ENCODE assay signal across 27 mouse cellular contexts in the genomic region with DNA sequence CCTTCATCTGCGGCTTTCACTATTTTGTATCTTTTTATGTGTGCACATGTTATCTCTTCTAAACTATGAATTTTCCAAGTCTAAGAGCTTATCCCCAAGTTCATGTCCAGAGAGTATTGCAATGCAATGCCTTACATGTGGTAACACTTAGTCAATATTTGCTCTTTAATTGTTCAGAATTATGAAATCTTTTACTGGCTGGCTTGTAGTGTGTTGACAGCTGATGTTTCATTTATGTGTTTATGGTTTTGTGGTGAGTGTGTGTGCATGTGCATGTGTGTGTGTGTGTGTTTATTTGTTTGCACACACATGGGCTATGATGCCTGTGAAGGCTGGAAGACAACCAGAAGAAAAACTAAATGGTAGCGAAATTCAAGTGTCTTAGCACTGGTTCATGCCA. TPM values are rescaled to one million over a fixed set of nuclear protein-coding genes. Genes with fewer than 3 reads are reported as not detected.
"Had no signal": no experiment of that assay in that cellular context is flagged by ENCODE, and none has a peak within 500 bp of the region (broad histone marks: within the 10 kb centered on the region; RNA-seq: fewer than 3 reads in every experiment).

No protein-coding gene starts in this region.

- ATAC-seq: midbrain, embryonic 13.5 days; midbrain, embryonic 15.5 days had no signal

- H3K4me3 ChIP-seq: lung, embryonic 15.5 days; megakaryocyte, embryonic 14.5 days; midbrain, embryonic 13.5 days; midbrain, embryonic 15.5 days; neural tube, embryonic 12.5 days; stomach, embryonic 15.5 days had no signal

- H3K27ac ChIP-seq: liver, embryonic 14.5 days; lung, embryonic 15.5 days; midbrain, embryonic 13.5 days; midbrain, embryonic 15.5 days; neural tube, embryonic 12.5 days; stomach, embryonic 15.5 days; stomach, postnatal 0 days had no signal

- H3K9ac ChIP-seq: liver, embryonic 14.5 days; lung, embryonic 15.5 days; midbrain, embryonic 13.5 days; midbrain, embryonic 15.5 days; neural tube, embryonic 12.5 days; stomach, embryonic 15.5 days had no signal

- DNase-seq: lung, adult 18-20 months; lung, postnatal 10 days; lung, postnatal 4 days; retina, postnatal 1 day; right cerebral cortex, adult 18-20 months; right cerebral cortex, postnatal 25 days; right cerebral cortex, postnatal 4 days; thymus, adult 2 months; thymus, postnatal 25 days; thymus, postnatal 4 days had no signal

- H3K9me3 ChIP-seq: lung, embryonic 15.5 days; megakaryocyte, embryonic 14.5 days; midbrain, embryonic 13.5 days; midbrain, embryonic 15.5 days; neural tube, embryonic 12.5 days; stomach, embryonic 15.5 days had no signal

- H3K27me3 ChIP-seq: lung, embryonic 15.5 days; megakaryocyte, embryonic 14.5 days; midbrain, embryonic 13.5 days; midbrain, embryonic 15.5 days; neural tube, embryonic 12.5 days; stomach, embryonic 15.5 days had no signal

- H3K36me3 ChIP-seq: lung, embryonic 15.5 days; midbrain, embryonic 13.5 days; midbrain, embryonic 15.5 days; neural tube, embryonic 12.5 days; stomach, embryonic 15.5 days had no signal

- H3K4me1 ChIP-seq: lung, embryonic 15.5 days; megakaryocyte, embryonic 14.5 days; midbrain, embryonic 13.5 days; midbrain, embryonic 15.5 days; neural tube, embryonic 12.5 days; stomach, embryonic 15.5 days had no signal

- H3K4me2 ChIP-seq: lung, embryonic 15.5 days; midbrain, embryonic 11.5 days; midbrain, embryonic 13.5 days; midbrain, embryonic 15.5 days; neural tube, embryonic 12.5 days; stomach, embryonic 15.5 days had no signal

RNA-seq across cellular contexts. Expression of a gene that starts 1.9 kb away (rescaled TPM):
- total RNA-seq: monocyte, adult 5-6 weeks; neutrophil, adult 5-6 weeks had no signal
- polyA plus RNA-seq: liver, embryonic 14.5 days; liver, embryonic 16.5 days; neural tube, embryonic 14.5 days; spleen, adult 2 months had no signal

RNA-seq across cellular contexts. Expression of a gene that starts 35.2 kb away (rescaled TPM):
- total RNA-seq: midbrain, postnatal 0 days; monocyte, adult 5-6 weeks; neutrophil, adult 5-6 weeks had no signal
- polyA plus RNA-seq: liver, embryonic 14.5 days; midbrain, embryonic 13.5 days; midbrain, postnatal 0 days; neural tube, embryonic 14.5 days; spleen, adult 2 months; testis, adult 2 months; thymus, adult 2 months had no signal

RNA-seq across cellular contexts. Expression of a gene that starts 50.9 kb away (rescaled TPM):
- total RNA-seq: midbrain, postnatal 0 days; monocyte, adult 5-6 weeks; neutrophil, adult 5-6 weeks had no signal
- polyA plus RNA-seq: liver, embryonic 14.5 days; liver, embryonic 16.5 days; lung, embryonic 15.5 days; midbrain, embryonic 11.5 days; midbrain, embryonic 13.5 days; midbrain, embryonic 15.5 days; midbrain, postnatal 0 days; neural tube, embryonic 12.5 days; neural tube, embryonic 14.5 days; spleen, adult 2 months; stomach, embryonic 15.5 days; stomach, postnatal 0 days; urinary bladder, adult 2 months had no signal
